Mouse (Mus musculus) myocyte (in vitro differentiated cells): ENCODE data around the gene Uts2b. TPM values are rescaled to one million over a fixed set of nuclear protein-coding genes. Genes with fewer than 3 reads are reported as not detected.

Experiments
- H3K27me3 ChIP-seq: one replicate; pipeline ENCODE4 v1.6.1; 2011; ENCODE audit not compliant: control insufficient read depth, insufficient read depth, insufficient read length
- H3K36me3 ChIP-seq: one replicate; pipeline ENCODE4 v1.6.1; 2011; ENCODE audit not compliant: control insufficient read depth, insufficient read depth
- H3K4me2 ChIP-seq: one replicate; pipeline ENCODE4 v1.6.1; 2011; ENCODE audit warnings: low read depth, control low read depth
- H3K4me3 ChIP-seq: one replicate; pipeline ENCODE4 v1.5.1; 2011; ENCODE audit warnings: mild to moderate bottlenecking, control low read depth, moderate library complexity
- H3K79me2 ChIP-seq: one replicate; pipeline ENCODE4 v1.6.1; 2011; ENCODE audit not compliant: control insufficient read depth, insufficient read depth
- H3ac ChIP-seq: one replicate; pipeline ENCODE4 v1.6.1; 2011; ENCODE audit not compliant: control insufficient read depth, insufficient read length
- CEBPB ChIP-seq: IDR thresholded peaks from 2 replicates; pipeline ENCODE4 v1.6.1; 2011; ENCODE audit warnings: mild to moderate bottlenecking, moderate library complexity; ENCODE audit not compliant: poor library complexity, insufficient read depth, severe bottlenecking
- E2F4 ChIP-seq: IDR thresholded peaks from one replicate; pipeline ENCODE4 v1.6.1; 2011; ENCODE audit warnings: mild to moderate bottlenecking, control low read depth, moderate library complexity; ENCODE audit not compliant: insufficient read depth
- MAX ChIP-seq: IDR thresholded peaks from one replicate; pipeline ENCODE4 v1.6.1; 2011; ENCODE audit warnings: low read depth, mild to moderate bottlenecking, control low read depth
- MYOD1 ChIP-seq, 3 experiments: IDR thresholded peaks; one replicate each; pipeline ENCODE4 v1.6.1; 2011; ENCODE audit warnings: control low read depth in 2 of 3, low read depth in 2 of 3, mild to moderate bottlenecking in 2 of 3, moderate library complexity in 1 of 3; ENCODE audit not compliant: insufficient read length in 2 of 3, control insufficient read depth in 1 of 3
- MYOG ChIP-seq, 3 experiments: IDR thresholded peaks; one replicate each; pipeline ENCODE4 v1.6.1; 2011; ENCODE audit warnings: control low read depth in 2 of 3, low read depth in 2 of 3, mild to moderate bottlenecking in 2 of 3; ENCODE audit not compliant: insufficient read length in 2 of 3, control insufficient read depth in 1 of 3, insufficient read depth in 1 of 3
- POLR2A ChIP-seq: IDR thresholded peaks from one replicate; pipeline ENCODE4 v1.6.1; 2011; ENCODE audit warnings: low read depth, mild to moderate bottlenecking, control low read depth, moderate library complexity; ENCODE audit not compliant: insufficient read length
- POLR2AphosphoS2 ChIP-seq: IDR thresholded peaks from one replicate; pipeline ENCODE4 v1.6.1; 2011; ENCODE audit warnings: low read depth, control low read depth; ENCODE audit not compliant: insufficient read length
- REST ChIP-seq: IDR thresholded peaks from one replicate; pipeline ENCODE4 v1.6.1; 2011; ENCODE audit warnings: mild to moderate bottlenecking, control low read depth, moderate library complexity; ENCODE audit not compliant: insufficient read depth, insufficient read length
- SRF ChIP-seq: IDR thresholded peaks from one replicate; pipeline ENCODE4 v1.6.1; 2011; ENCODE audit warnings: low read depth; ENCODE audit not compliant: control insufficient read depth, insufficient read length
- TCF12 ChIP-seq: IDR thresholded peaks from one replicate; pipeline ENCODE4 v1.6.1; 2011; ENCODE audit warnings: mild to moderate bottlenecking, control low read depth; ENCODE audit not compliant: poor library complexity, insufficient read depth, severe bottlenecking
- TCF3 ChIP-seq: IDR thresholded peaks from one replicate; pipeline ENCODE4 v1.6.1; 2011; ENCODE audit warnings: low read depth, control low read depth; ENCODE audit not compliant: insufficient read length
- USF1 ChIP-seq: IDR thresholded peaks from one replicate; pipeline ENCODE4 v1.6.1; 2011; ENCODE audit warnings: low read depth, mild to moderate bottlenecking, control low read depth, moderate library complexity
- polyA plus RNA-seq: library from polyadenylated mRNA; unstranded; fragments of >200 nt; fragmentation: generic; extraction: Trizol; gene quantifications from one replicate; pipeline ENCODE4 v1.2.1, GENCODE M21; 2012; ENCODE audit warnings: missing spikeins

The Uts2b gene
- polyA plus RNA-seq, 1 experiment: not detected

- Histone ChIP-seq H3K4me2 (no peak overlapping the region), H3K27me3 (no peaks in the 10 kb centered on the region), H3ac (no peak overlapping the region), H3K79me2 (no peaks in the 10 kb centered on the region), H3K36me3 (no peaks in the 10 kb centered on the region), H3K4me3 (no peak overlapping the region)
- TF ChIP-seq SRF: no peak
- TF ChIP-seq MYOD1 (IDR thresholded peaks at IDR 0.05; ENCODE audit: control insufficient read depth in 1 of 3, insufficient read length in 2 of 3, low read depth in 2 of 3): no peak
- TF ChIP-seq POLR2AphosphoS2: no peak
- TF ChIP-seq MAX: no peak
- TF ChIP-seq MYOG (IDR thresholded peaks at IDR 0.05; ENCODE audit: control insufficient read depth in 1 of 3, insufficient read depth in 1 of 3, insufficient read length in 2 of 3, low read depth in 2 of 3): no peak
- no peak for TF ChIP-seq REST
- TF ChIP-seq TCF3: no peak
- no peak for TF ChIP-seq USF1
- TF ChIP-seq E2F4: no peak
Observed at GRCm38 (mm10) chr16:27360059-27360458, 10.0 kb downstream of the Uts2b start.

GRCm38 (mm10) chr16:27354464-27354863, 15.6 kb downstream of the Uts2b start:
- H3K4me2 ChIP-seq: no peak overlapping the region
- no peaks in the 10 kb centered on the region for H3K27me3 ChIP-seq
- no peak overlapping the region for H3K4me3 ChIP-seq
- no peaks in the 10 kb centered on the region for H3K79me2 ChIP-seq
- no peaks in the 10 kb centered on the region for H3K36me3 ChIP-seq
- H3ac ChIP-seq: no peak overlapping the region
- TF ChIP-seq USF1: no peak
- TF ChIP-seq POLR2AphosphoS2: no peak
- no peak for TF ChIP-seq SRF
- TF ChIP-seq REST: no peak
- no peak for TF ChIP-seq MAX
- no peak for TF ChIP-seq E2F4
- TF ChIP-seq POLR2A: no peak
- no peak for TF ChIP-seq TCF12
- no peak for TF ChIP-seq MYOG (IDR thresholded peaks at IDR 0.05; ENCODE audit: control insufficient read depth in 1 of 3, insufficient read depth in 1 of 3, insufficient read length in 2 of 3, low read depth in 2 of 3)

DNA sequence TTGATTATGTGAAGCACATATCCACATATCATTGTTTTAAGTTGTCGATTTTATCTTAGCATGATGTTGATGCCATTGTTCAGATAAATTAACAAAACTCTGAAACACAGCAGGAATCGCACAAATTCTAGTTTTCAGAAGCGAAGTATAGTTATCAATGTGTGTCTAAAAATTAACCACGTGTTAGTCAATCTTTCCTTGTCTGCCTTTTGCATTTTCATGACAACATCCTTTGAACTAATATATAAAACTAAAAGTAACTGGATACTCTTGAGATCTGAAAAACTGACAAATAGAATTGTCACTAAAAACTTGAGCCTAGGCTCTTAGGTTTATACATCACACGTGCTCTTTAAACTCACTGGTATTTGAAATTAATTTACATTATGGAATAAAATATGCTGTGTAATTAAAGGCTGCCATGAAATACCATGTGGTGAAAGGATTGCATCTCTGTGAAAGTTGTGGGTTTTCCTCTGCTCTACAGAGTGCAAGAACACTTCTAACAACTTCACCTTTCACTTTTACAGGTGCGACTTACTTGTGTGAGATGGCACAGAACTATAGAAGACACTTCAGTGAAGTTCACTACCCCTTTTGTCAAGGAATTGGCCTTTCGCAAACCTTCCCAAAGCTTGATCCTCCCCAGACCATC, 20.0 kb downstream of the Uts2b start:
- Histone ChIP-seq H3K79me2 (no peaks in the 10 kb centered on the region), H3K4me2 (no peak overlapping the region), H3ac (no peak overlapping the region), H3K4me3 (no peak overlapping the region), H3K27me3 (no peaks in the 10 kb centered on the region), H3K36me3 (no peaks in the 10 kb centered on the region)
- TF ChIP-seq POLR2AphosphoS2 (no peak), SRF (no peak), TCF12 (no peak), REST (no peak), USF1 (no peak), POLR2A (no peak), MYOG (IDR thresholded peaks at IDR 0.05; ENCODE audit: control insufficient read depth in 1 of 3, insufficient read depth in 1 of 3, insufficient read length in 2 of 3, low read depth in 2 of 3) (no peak), E2F4 (no peak), MYOD1 (IDR thresholded peaks at IDR 0.05; ENCODE audit: control insufficient read depth in 1 of 3, insufficient read length in 2 of 3, low read depth in 2 of 3) (no peak)

- TF ChIP-seq POLR2A (no peak), SRF (no peak), MYOG (IDR thresholded peaks at IDR 0.05; ENCODE audit: control insufficient read depth in 1 of 3, insufficient read depth in 1 of 3, insufficient read length in 2 of 3, low read depth in 2 of 3) (no peak), TCF3 (no peak), REST (no peak)
- Histone ChIP-seq H3K36me3 (no peaks in the 10 kb centered on the region), H3ac (no peak overlapping the region), H3K4me2 (peak overlapping the region; percentile 24), H3K4me3 (no peak overlapping the region), H3K27me3 (no peaks in the 10 kb centered on the region), H3K79me2 (no peaks in the 10 kb centered on the region)
Observed at GRCm38 (mm10) chr16:27349235-27349634, 20.8 kb downstream of the Uts2b start.

- TF ChIP-seq POLR2AphosphoS2 (no peak), USF1 (no peak), E2F4 (no peak), SRF (no peak), CEBPB (no peak), TCF3 (no peak), MAX (no peak), MYOD1 (IDR thresholded peaks at IDR 0.05; ENCODE audit: control insufficient read depth in 1 of 3, insufficient read length in 2 of 3, low read depth in 2 of 3) (no peak), TCF12 (no peak), POLR2A (no peak), MYOG (IDR thresholded peaks at IDR 0.05; ENCODE audit: control insufficient read depth in 1 of 3, insufficient read depth in 1 of 3, insufficient read length in 2 of 3, low read depth in 2 of 3) (no peak), REST (no peak)
Observed at GRCm38 (mm10) chr16:27348359-27348758, 21.7 kb downstream of the Uts2b start.

More at GRCm38 (mm10) chr16:27348359-27348758, 21.7 kb downstream of the Uts2b start:
- no peaks in the 10 kb centered on the region for H3K36me3 ChIP-seq
- H3K4me3 ChIP-seq: no peak overlapping the region
- H3K79me2 ChIP-seq: no peaks in the 10 kb centered on the region
- H3K27me3 ChIP-seq: no peaks in the 10 kb centered on the region
- no peak overlapping the region for H3K4me2 ChIP-seq
- no peak overlapping the region for H3ac ChIP-seq
